Mouse (Mus musculus) gastrocnemius, adult 2 months (tissue): ENCODE results near the gene Atad2b. TPM values are rescaled to one million over a fixed set of nuclear protein-coding genes. Genes with fewer than 3 reads are reported as not detected.
A peak's percentile ranks its signal among the peaks of the same experiment; 100 is the strongest.
"Not testable (repeated sequence)": the region's sequence is repeated elsewhere in the genome, so short reads cannot be mapped to it uniquely, and the experiment has no call there.

Experiments
- DNase-seq: peaks from one replicate; pipeline ENCODE4 v3.0.0; 2022
- H3K27ac ChIP-seq: fragments of 200-600 bp; 2 replicates; pipeline ENCODE4 v1.8.1; 2022; ENCODE audit warnings: mild to moderate bottlenecking
- H3K4me3 ChIP-seq: fragments of 200-600 bp; 2 replicates; pipeline ENCODE4 v1.8.1; 2022; ENCODE audit warnings: mild to moderate bottlenecking, moderate library complexity
- CTCF ChIP-seq: fragments of 200-600 bp; IDR thresholded peaks from 2 replicates; pipeline ENCODE4 v1.8.1; 2022; ENCODE audit warnings: antibody characterized with exemption, mild to moderate bottlenecking, moderate library complexity
- intact Hi-C: fragments of 180-260 bp; cut with DNase I; formaldehyde crosslinking; loops from one replicate; pipeline ENCODE4 v1.15.1; 2025
- total RNA-seq, 2 experiments: library from RNA; stranded (reverse); gene quantifications; 2 replicates each; pipeline ENCODE4 v1.2.3; 2021

Atad2b gene
- total RNA-seq, 2 experiments from 2014 or later, result 15.0 to 16.6 TPM

DNA sequence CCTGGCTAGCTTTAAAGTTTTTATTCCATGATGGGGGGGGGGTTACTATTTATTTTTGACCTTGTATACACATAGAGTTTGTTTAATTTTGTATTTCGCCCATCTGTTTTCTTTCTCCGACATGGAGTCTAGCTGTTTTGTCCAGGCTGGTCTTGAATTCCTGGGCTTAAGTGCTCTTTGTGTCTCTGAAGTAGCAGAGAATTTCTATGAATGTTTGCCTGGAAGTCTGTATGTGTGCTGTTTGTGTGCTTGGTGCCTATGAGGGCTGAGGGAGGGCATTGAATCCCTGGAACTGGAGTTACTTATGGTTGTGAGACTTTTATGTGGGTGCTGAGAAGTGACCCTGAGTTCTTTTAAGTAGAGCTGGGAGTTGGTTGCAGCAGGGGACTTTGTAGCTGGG is 11.0 kb downstream of the Atad2b start:
- no peak for DNase-seq
- Histone ChIP-seq H3K4me3 (no peak overlapping the region), H3K27ac (no peak overlapping the region)
- intact Hi-C loops, result no loop called here
- no peak for TF ChIP-seq CTCF

DNA sequence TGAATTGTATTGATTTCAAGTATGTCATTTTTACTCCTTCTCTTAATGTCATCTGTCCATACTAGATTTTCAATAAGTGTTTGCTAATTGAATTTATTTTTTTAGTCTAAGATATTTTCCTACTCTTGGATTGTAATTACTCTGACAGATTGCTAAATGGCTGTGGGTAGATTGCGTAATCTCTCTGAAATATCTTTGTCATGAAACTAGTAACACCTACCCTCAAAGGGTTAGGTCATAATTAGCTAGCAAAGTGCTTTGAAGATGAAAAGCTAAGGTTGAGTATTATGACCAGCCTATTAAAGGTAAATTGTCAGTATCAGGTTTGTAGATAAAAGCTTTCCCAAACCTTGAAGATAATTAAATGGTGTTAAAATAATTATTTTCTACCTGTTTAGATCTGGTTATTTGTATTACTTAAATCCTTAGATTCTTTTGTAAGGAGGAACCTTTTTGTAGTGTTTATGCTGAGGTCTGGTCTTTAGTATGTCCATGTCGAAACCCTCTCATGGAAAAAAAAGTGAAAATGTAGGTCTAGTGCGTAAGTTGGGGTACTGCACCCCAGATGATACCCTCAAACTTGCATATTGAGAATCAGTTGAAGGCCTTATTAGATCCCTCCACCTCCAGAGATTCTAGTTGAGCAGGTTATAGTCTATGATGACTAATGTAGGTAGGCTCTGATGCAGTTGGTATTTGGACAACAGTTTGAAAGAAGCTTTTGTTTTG is 13.8 kb downstream of the Atad2b start:
- no peak overlapping the region for H3K27ac ChIP-seq
- no peak overlapping the region for H3K4me3 ChIP-seq
- no peak for TF ChIP-seq CTCF
- intact Hi-C loops, result no loop called here
- DNase-seq, result no peak

DNA sequence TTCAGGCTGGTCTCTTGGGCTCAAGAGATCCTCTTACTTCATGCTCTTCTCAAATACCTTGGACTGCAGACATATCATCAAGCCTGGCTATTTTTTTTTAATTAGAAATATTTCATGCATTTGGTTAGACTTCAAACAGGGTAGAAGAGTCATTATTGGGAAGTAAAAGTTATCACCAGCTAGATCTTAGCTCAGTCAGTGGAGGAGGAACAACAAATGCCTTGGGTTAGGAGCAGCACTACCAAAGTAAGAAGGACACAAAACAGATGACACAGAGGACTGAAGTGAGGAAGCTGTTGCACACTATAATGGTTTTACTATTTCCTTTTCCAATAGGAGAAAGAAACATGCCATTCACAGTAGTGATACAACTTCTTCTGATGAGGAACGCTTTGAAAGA is 35.1 kb downstream of the Atad2b start:
- intact Hi-C loops, result no loop called here
- Histone ChIP-seq H3K4me3 (no peak overlapping the region), H3K27ac (no peak overlapping the region)
- no peak for DNase-seq
- TF ChIP-seq CTCF, result no peak

DNA sequence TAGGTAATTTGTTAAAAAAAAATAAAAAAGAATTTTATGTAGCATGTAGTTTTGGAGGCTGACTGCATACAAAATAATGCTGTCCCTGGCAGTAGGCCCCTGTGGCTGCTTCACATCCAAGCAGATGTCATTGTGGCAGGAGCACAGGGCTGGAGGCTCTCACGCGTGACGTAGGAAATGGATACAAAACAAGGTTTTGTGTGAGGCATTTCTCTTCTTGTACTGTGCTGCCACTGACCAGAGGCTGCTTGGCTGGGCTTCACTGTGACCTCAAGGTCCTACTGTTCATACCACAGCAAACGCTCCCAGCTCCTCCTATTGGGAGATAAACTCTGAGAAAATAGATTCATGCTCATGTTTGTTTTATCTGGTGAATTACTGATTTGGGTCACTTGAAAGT is 36.0 kb downstream of the Atad2b start:
- DNase-seq, result no peak
- no peak for TF ChIP-seq CTCF
- intact Hi-C loops, result no loop called here
- Histone ChIP-seq H3K27ac (no peak overlapping the region), H3K4me3 (no peak overlapping the region)

DNA sequence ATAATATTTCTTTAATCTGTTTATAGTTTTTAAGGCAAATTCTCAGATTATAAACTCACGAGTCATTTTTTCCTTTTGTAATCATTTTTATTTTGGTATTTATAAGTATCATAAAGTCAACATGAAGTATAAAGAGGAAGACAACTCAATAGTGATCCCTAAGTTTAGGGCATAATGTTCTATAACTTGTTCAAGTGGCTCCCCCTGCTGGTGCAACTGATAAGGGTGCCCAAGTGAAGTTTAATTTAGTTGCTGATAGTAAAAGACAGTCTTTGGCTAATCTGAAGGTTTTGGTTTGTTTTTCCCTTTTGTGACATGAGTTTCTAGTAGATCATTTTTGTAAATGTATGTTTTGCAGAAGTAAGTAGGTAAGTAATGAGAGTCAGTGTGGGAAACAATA is 55.8 kb downstream of the Atad2b start:
- intact Hi-C loops, result loop anchor here (10.0 kb wide), 2 partner anchors 118 to 318 kb away; no protein-coding TSS in a partner anchor
- peak; percentile 80 for TF ChIP-seq CTCF
- no peak overlapping the region for H3K27ac ChIP-seq
- no peak overlapping the region for H3K4me3 ChIP-seq
- DNase-seq, result peak; percentile 77

DNA sequence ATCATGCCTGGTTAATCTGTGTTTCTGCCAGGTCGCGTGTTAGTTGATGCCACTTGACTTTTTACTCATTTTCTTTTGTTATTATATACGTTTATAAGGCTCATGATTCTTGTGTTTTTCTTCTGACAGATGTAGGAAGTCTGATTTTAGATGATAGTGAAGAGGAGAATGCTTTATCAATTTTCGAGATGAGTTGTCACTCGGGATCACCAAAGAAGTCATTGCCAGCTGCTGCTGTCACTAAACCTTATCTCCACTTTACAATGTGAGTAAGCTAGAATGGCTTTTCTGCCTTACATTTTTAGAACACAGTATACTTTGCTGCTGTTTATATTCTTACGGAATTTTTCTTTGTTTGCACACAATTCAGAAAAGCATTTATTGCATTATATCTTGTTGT is 61.2 kb downstream of the Atad2b start:
- no peak overlapping the region for H3K27ac ChIP-seq
- intact Hi-C loops, result loop anchor here (10.0 kb wide), 2 partner anchors 124 to 324 kb away; no protein-coding TSS in a partner anchor
- no peak for TF ChIP-seq CTCF
- no peak overlapping the region for H3K4me3 ChIP-seq
- DNase-seq, result no peak

DNA sequence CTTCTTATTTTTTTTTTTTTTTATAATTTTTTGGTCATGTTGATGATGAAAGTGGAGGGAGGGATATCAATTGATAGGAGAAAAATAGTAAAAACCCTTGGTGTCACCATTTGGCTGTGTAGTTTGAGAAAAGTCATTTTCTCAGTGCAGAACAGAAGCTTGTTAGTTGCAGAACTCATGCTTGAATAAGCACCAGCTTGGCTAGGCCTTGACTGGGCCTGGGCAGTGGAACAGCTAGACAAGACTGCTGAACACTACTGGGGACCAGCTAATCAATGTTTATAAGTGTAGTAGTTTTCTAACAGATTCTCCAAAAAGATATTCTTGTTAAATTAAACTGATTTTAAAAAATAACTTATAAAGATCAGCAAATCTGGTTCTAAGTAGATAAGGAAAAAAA is 79.8 kb downstream of the Atad2b start:
- no peak overlapping the region for H3K27ac ChIP-seq
- TF ChIP-seq CTCF, result no peak
- no peak overlapping the region for H3K4me3 ChIP-seq
- intact Hi-C loops, result no loop called here
- no peak for DNase-seq

DNA sequence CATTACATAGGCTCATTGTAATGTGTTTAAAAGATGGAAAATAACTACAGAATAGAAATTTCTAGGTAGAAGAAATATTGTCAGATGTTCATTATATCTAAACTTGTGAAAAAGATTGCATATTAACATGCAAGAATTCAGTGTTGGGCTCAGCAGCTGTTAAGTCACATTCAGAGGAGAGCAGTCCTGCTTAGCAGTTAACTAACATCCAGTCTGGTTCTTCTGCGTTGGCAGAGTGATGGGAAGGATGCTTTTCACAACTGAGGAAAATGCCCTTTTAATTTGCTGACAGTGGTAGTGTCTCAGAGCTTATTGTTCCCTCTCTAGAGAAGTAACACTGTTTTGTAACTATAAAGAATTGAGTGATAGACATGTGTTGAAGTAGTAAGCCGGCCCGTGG is 88.2 kb downstream of the Atad2b start:
- H3K4me3 ChIP-seq, result no peak overlapping the region
- DNase-seq, result no peak
- intact Hi-C loops, result no loop called here
- H3K27ac ChIP-seq, result no peak overlapping the region
- no peak for TF ChIP-seq CTCF

DNA sequence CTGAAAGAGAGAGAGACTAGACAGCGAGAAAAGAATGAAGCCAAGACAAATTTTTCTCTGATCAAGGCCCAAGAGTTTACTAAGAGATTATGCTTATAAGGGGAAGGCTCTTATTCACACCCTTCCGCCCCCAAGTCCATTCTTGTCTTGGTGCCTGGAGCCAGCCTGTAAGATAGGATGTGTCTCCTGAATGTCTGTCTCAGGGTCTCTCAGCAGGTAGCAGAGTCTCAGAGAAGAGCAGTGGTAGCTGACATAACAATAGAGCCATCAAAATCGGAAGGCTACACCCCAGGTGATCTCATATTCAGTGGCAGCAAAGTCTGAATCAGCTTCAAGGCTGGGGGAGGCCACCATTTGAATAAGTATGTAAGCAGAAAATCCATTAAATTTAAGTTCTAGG is 88.6 kb downstream of the Atad2b start:
- DNase-seq, intact Hi-C loops, H3K4me3 ChIP-seq, H3K27ac ChIP-seq: not testable (repeated sequence)

DNA sequence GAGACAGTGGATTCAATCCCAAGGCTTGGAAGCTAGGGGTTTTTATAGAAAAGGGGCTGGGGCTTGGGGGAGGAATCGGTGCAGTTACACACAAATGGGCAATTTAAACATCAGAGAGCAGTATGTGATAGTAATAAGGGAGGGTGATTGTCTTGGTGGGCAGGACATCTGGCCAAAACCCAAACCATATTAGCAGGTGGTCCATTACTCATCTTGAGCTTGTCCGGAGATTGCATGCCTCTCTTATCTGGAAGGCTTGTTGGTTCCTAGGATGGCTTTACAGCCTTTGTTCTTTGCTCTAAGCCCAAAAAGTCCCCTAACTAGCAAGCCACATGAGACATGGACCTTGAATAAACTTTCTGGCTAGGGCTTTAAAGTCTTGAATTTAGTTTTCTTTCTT is 91.5 kb downstream of the Atad2b start:
- H3K4me3 ChIP-seq, H3K27ac ChIP-seq, intact Hi-C loops, DNase-seq: not testable (repeated sequence)

DNA sequence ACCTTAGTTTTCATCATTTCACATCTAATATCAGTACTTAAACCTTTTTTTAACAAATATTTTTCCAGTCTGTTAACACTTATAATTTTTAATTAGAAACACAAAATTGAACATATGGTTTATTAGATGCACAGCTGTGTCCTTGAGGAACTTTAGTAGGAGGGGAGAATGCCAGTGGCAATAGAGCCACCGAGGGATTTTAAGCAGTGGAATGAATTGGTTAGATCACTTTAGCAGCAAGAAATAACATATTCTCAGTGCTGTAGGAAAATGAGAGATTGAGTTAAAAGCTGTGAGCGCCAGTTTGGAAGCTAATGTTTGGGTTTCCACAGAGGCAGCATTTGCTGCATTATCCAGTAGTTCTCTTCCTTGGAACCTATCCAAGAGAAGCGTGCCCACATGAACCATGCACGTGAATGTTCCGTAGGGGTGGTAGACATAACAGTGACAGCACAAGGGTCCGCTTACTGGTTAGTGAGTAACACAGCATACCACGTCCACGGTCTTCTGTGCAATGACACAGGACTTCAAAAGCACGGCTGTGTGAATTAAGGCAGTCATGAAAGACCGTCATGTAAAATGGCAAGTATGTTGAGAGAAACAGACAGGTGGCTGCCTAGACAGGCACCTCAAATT is 108.2 kb downstream of the Atad2b start:
- DNase-seq, result no peak
- Histone ChIP-seq H3K27ac (no peak overlapping the region), H3K4me3 (no peak overlapping the region)
- no peak for TF ChIP-seq CTCF
- intact Hi-C loops, result loop anchor here (5.0 kb wide), 1 partner anchor 112 kb away; no protein-coding TSS in a partner anchor

DNA sequence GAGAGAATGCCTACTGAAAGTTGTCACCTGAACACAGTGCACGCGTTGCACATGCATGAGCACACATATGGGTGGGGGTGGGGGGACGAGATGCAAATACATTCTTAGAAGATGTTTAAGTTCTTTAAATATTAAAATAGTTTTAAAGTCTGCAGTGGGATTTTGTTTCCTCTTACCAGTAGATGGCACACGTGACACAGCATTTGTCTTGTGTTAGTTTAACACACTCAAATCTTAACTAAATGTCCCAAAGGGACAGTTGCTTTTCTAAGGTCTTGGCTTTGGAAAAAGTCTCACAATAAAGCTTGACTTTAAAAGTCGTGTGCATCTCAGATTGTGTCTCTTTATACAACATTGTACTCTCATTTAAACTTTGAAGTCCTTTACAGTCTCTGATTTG is 111.9 kb downstream of the Atad2b start:
- Histone ChIP-seq H3K27ac (no peak overlapping the region), H3K4me3 (no peak overlapping the region)
- DNase-seq, result no peak
- TF ChIP-seq CTCF, result peak; percentile 55
- intact Hi-C loops, result loop anchor here (5.0 kb wide), 1 partner anchor 108 kb away; no protein-coding TSS in a partner anchor

DNA sequence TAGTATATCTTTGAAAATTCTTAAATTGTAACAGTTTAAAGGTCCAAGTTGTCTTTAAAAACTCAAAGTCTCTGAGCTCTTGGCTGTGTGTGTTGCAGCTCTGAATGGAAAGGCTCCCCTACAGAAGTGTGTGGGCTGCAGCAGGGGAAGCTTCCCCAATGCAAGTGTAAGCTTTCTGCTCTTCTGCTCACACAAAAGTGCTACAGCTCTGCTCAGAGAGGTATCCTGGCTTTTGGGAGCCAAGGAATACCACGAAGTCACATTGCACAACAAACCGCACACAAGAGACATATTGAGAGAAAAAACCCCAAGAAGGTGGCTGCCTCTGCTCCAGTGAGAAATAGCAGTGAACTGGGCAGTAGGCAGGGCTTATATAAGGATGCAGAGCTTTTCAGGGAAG is 120.9 kb downstream of the Atad2b start:
- Histone ChIP-seq H3K27ac (no peak overlapping the region), H3K4me3 (no peak overlapping the region)
- TF ChIP-seq CTCF, result no peak
- intact Hi-C loops, result no loop called here
- no peak for DNase-seq

DNA sequence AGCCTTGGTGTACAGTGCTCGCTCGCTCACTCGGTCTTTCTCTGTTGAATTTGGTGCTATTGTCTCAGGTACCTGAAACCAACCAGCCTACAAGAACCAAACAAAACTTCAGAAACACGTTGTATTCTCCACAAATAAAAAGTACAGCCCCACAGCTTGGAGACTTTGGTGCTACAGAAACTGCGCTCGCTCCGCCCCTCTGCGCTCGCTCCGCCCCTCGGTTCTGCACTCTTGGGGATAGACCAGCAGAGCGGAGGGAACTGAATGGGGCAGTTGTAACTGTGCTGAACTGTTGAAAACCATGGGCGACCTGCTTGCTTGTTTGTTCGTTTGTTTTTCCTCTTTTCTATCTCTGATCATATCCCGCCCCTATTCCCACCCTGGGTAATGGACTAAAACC is 127.0 kb downstream of the Atad2b start:
- no peak overlapping the region for H3K27ac ChIP-seq
- intact Hi-C loops, result no loop called here
- no peak overlapping the region for H3K4me3 ChIP-seq
- no peak for DNase-seq
- TF ChIP-seq CTCF, result no peak
